Mouse (Mus musculus) stomach, postnatal 0 days (tissue): ENCODE data around the gene Fbxw7. TPM values are rescaled to one million over a fixed set of nuclear protein-coding genes. Genes with fewer than 3 reads are reported as not detected.

Experiments
- ATAC-seq: fragments of 200-750 bp; cut with Nextera tagmentation; 2 replicates; pipeline ENCODE4 v1.8.0; 2017; ENCODE audit not compliant: low FRiP score, low TSS enrichment
- DNase-seq: peaks from one replicate; pipeline ENCODE4 v3.0.0-alpha.2; 2016; ENCODE audit warnings: low spot score
- H3K27ac ChIP-seq: fragments of 300-500 bp; sonication (generic); replicated peaks from 2 replicates; pipeline ENCODE4 v1.5.1; 2014; ENCODE audit warnings: mild to moderate bottlenecking, control low read depth
- H3K27me3 ChIP-seq: fragments of 300-500 bp; sonication (generic); 2 replicates; pipeline ENCODE4 v1.6.1; 2014; ENCODE audit warnings: low read length; ENCODE audit not compliant: control insufficient read depth, insufficient read depth
- H3K36me3 ChIP-seq: fragments of 300-500 bp; sonication (generic); 2 replicates; pipeline ENCODE4 v1.6.1; 2014; ENCODE audit warnings: low read length, mixed read lengths; ENCODE audit not compliant: control insufficient read depth, insufficient read depth
- H3K4me1 ChIP-seq: fragments of 300-500 bp; sonication (generic); replicated peaks from 2 replicates; pipeline ENCODE4 v1.6.1; 2014; ENCODE audit warnings: antibody characterized with exemption; ENCODE audit not compliant: control insufficient read depth, insufficient read depth
- H3K4me2 ChIP-seq: fragments of 300-500 bp; sonication (generic); replicated peaks from 2 replicates; pipeline ENCODE4 v1.6.1; 2014; ENCODE audit warnings: low read depth, mild to moderate bottlenecking, control low read depth, moderate library complexity
- H3K4me3 ChIP-seq: fragments of 300-500 bp; sonication (generic); 2 replicates; pipeline ENCODE4 v1.5.1; 2014; ENCODE audit warnings: low read depth, low read length, control low read depth
- H3K9ac ChIP-seq: fragments of 300-500 bp; sonication (generic); 2 replicates; pipeline ENCODE4 v1.6.1; 2014; ENCODE audit warnings: mild to moderate bottlenecking, low read length, control low read depth, mixed read lengths
- H3K9me3 ChIP-seq: fragments of 300-500 bp; sonication (generic); 2 replicates; pipeline ENCODE4 v1.6.1; 2016; ENCODE audit warnings: low read length; ENCODE audit not compliant: control insufficient read depth
- CTCF ChIP-seq: IDR thresholded peaks from 2 replicates; pipeline ENCODE4 v1.5.1; 2016; ENCODE audit warnings: antibody characterized with exemption, low read depth, mild to moderate bottlenecking, moderate library complexity
- EP300 ChIP-seq: optimal IDR thresholded peaks from 2 replicates; pipeline ENCODE3; 2016; ENCODE audit warnings: antibody characterized with exemption
- WGBS: fragments of 180-500 bp; shearing (Covaris S2); extraction: QIAGEN DNeasy Blood & Tissue Kit; methylation state at CpG from one replicate; pipeline ENCODE4 v1.1.7; 2014; 5-methylcytosine and 5-hydroxymethylcytosine counted together
- polyA plus RNA-seq: library from polyadenylated mRNA; unstranded; fragments of >200 nt; fragmentation: Nextera tagmentation; extraction: Ambion mirVana; gene quantifications from 2 replicates; pipeline ENCODE4 v1.2.1, GENCODE M21; 2015

The Fbxw7 gene
- polyA plus RNA-seq, 1 experiment from 2014 or later = 7.4 TPM

DNA sequence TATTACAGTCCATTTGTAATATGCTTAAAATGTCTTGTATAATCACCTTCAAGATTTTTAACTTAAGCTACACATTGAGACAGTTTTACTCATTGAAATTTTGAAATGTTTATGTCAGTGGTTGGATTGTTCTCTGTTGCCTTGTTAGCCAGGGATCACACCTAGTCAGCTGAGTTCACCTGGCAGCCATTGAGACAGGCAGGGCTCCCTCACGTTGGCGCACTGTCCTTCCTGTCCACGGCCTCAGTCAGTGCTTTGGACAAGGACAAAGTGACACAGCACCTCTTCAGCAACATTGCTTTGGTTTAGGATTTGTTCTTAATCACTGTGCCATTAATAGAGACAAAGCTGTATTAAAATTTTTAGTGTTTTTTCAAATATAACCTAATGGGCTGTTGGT is 114.1 kb downstream of the Fbxw7 start:
- no peaks in the 10 kb centered on the region for H3K36me3 ChIP-seq
- no peak overlapping the region for H3K4me3 ChIP-seq
- DNase-seq (no peak), ATAC-seq (no peak)
- no peaks in the 10 kb centered on the region for H3K4me1 ChIP-seq
- no peak overlapping the region for H3K9ac ChIP-seq
- no peaks in the 10 kb centered on the region for H3K9me3 ChIP-seq
- H3K27me3 ChIP-seq = no peaks in the 10 kb centered on the region
- no peak for TF ChIP-seq CTCF
- TF ChIP-seq EP300 = no peak
- no peak overlapping the region for H3K4me2 ChIP-seq
- H3K27ac ChIP-seq = no peak overlapping the region
- 77% methylated on average over 3 of the region's 3 CpGs for WGBS

DNA sequence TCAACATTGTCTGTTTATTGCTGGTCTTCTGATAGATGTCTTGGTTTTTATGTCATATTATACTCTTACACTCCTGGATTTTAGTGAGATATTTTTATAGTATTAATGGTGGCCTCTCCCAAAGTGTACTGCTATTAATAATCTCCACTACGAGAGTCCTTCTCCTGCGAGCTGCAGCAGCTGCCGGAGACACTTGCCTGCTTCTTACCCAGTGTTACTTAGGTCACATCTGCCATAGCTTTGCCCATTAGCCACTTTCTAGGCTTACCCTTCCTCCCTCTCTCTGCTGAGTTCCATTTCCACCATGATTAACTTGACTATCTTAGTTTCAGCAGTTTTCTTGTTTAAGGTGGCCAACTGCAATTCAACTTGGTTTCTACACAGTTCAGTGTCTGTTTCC is 115.6 kb downstream of the Fbxw7 start:
- Histone ChIP-seq H3K9me3 (no peaks in the 10 kb centered on the region), H3K36me3 (no peaks in the 10 kb centered on the region), H3K4me3 (no peak overlapping the region), H3K4me1 (no peaks in the 10 kb centered on the region), H3K4me2 (no peak overlapping the region), H3K27me3 (no peaks in the 10 kb centered on the region), H3K27ac (no peak overlapping the region), H3K9ac (no peak overlapping the region)
- 77% methylated on average over 3 of the region's 3 CpGs for WGBS
- ATAC-seq (no peak), DNase-seq (no peak)
- no peak for TF ChIP-seq CTCF

DNA sequence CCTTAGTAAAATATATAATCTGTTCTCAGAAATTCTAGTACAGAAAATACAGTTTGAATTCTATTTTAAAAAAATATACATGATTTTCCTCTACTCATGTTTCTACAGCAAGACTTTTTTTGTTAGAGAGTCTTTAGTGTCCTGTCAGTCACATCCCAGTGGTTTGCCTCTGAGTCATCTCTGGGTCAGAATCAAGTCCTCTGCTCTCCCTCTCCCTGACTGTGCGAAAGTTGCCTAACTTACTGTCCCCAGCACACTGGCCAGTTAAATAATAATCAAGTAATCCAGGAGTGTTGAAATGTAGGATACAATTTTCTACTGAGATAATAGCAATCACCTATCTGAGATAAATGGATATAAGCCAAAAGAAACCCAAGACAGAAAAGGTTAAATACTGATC is 120.7 kb downstream of the Fbxw7 start:
- Histone ChIP-seq H3K27ac (no peak overlapping the region), H3K4me1 (no peaks in the 10 kb centered on the region), H3K27me3 (no peaks in the 10 kb centered on the region), H3K9ac (no peak overlapping the region), H3K4me3 (no peak overlapping the region), H3K9me3 (no peaks in the 10 kb centered on the region), H3K4me2 (no peak overlapping the region), H3K36me3 (no peaks in the 10 kb centered on the region)
- TF ChIP-seq EP300 (no peak), CTCF (no peak)
- DNase-seq (no peak), ATAC-seq (no peak)
- WGBS = 70% methylated on average over 1 of the region's 1 CpGs

GRCm38 (mm10) chr3:84936252-84936651 is 121.2 kb downstream of the Fbxw7 start:
- Histone ChIP-seq H3K9me3 (no peaks in the 10 kb centered on the region), H3K9ac (no peak overlapping the region), H3K27ac (no peak overlapping the region), H3K4me3 (no peak overlapping the region), H3K36me3 (no peaks in the 10 kb centered on the region), H3K4me1 (no peaks in the 10 kb centered on the region), H3K4me2 (no peak overlapping the region), H3K27me3 (no peaks in the 10 kb centered on the region)
- WGBS = 48% methylated on average over 2 of the region's 2 CpGs
- ATAC-seq (no peak), DNase-seq (no peak)
- TF ChIP-seq CTCF (peak; percentile 67), EP300 (no peak)

- no peaks in the 10 kb centered on the region for H3K36me3 ChIP-seq
- no peak for DNase-seq
- no peak for ATAC-seq
- H3K27ac ChIP-seq = no peak overlapping the region
- no peak overlapping the region for H3K4me2 ChIP-seq
- WGBS = 68% methylated on average over 5 of the region's 5 CpGs
- TF ChIP-seq CTCF = no peak
- TF ChIP-seq EP300 = no peak
- H3K27me3 ChIP-seq = no peaks in the 10 kb centered on the region
- H3K9ac ChIP-seq = no peak overlapping the region
- no peaks in the 10 kb centered on the region for H3K4me1 ChIP-seq
- no peaks in the 10 kb centered on the region for H3K9me3 ChIP-seq
- H3K4me3 ChIP-seq = no peak overlapping the region
Measured at GRCm38 (mm10) chr3:84936956-84937355, 121.9 kb downstream of the Fbxw7 start.

- Histone ChIP-seq H3K9ac (no peak overlapping the region), H3K4me3 (no peak overlapping the region), H3K36me3 (no peaks in the 10 kb centered on the region), H3K4me2 (no peak overlapping the region), H3K27ac (no peak overlapping the region), H3K9me3 (no peaks in the 10 kb centered on the region), H3K4me1 (no peaks in the 10 kb centered on the region), H3K27me3 (no peaks in the 10 kb centered on the region)
- WGBS = 61% methylated on average over 12 of the region's 12 CpGs
- no peak for TF ChIP-seq CTCF
- TF ChIP-seq EP300 = no peak
- peak; percentile 43 for DNase-seq
- ATAC-seq = peak; percentile 84
Measured at GRCm38 (mm10) chr3:84937360-84938355, 122.6 kb downstream of the Fbxw7 start.
